In genomic region chr10:117515777-117516501, GRCm38 (mm10) we compare ENCODE assay signal across 8 mouse cellular contexts.
DNase-seq lines count a peak whose midpoint lies in the region; ATAC-seq lines count a peak whose summit lies in the region.

No protein-coding gene starts in this region.

- DNase-seq in cerebellum, postnatal 10 days = peak; percentile 58 to 63
- DNase-seq in cerebellum, adult 8-10 months = no peak
- DNase-seq in testis, postnatal 14 days (ENCODE audit: low spot score) = peak; percentile 10
- no peak for DNase-seq in testis, postnatal 10 days (ENCODE audit: low spot score)
- DNase-seq in kidney, postnatal 4 days = peak; percentile 39 to 57
- peak; percentile 74 for DNase-seq in midbrain, embryonic 14.5 days
- no peak for DNase-seq in urinary bladder, postnatal 25 days (ENCODE audit: low spot score)

- H3K9me3 ChIP-seq in forebrain, embryonic 13.5 days (replicated peaks) = no peaks in the 10 kb centered on the region; the same call in 1 of the 2 replicates
- no peaks in the 10 kb centered on the region for H3K9me3 ChIP-seq in midbrain, embryonic 14.5 days (ENCODE audit: control insufficient read depth, low read length)

- H3K4me2 ChIP-seq in forebrain, embryonic 13.5 days = no peak overlapping the region
- no peak overlapping the region for H3K4me2 ChIP-seq in midbrain, embryonic 14.5 days (ENCODE audit: low read length)

- no peak overlapping the region for H3K27ac ChIP-seq in forebrain, embryonic 13.5 days
- no peak overlapping the region for H3K27ac ChIP-seq in midbrain, embryonic 14.5 days (replicated peaks; ENCODE audit: low read depth, low read length)

- H3K4me1 ChIP-seq in forebrain, embryonic 13.5 days = no peaks in the 10 kb centered on the region
- no peaks in the 10 kb centered on the region for H3K4me1 ChIP-seq in midbrain, embryonic 14.5 days (ENCODE audit: control insufficient read depth, insufficient read depth, low read length)

- 66% methylated on average over 10 of the region's 10 CpGs for WGBS in forebrain, embryonic 13.5 days
- 62% methylated on average over 10 of the region's 10 CpGs for WGBS in midbrain, embryonic 14.5 days

- H3K9ac ChIP-seq in forebrain, embryonic 13.5 days = no peak overlapping the region
- no peak overlapping the region for H3K9ac ChIP-seq in midbrain, embryonic 14.5 days (replicated peaks; ENCODE audit: low read length)

- no peak overlapping the region for H3K4me3 ChIP-seq in forebrain, embryonic 13.5 days
- no peak overlapping the region for H3K4me3 ChIP-seq in midbrain, embryonic 14.5 days (replicated peaks; ENCODE audit: low read depth, low read length)

- no peaks in the 10 kb centered on the region for H3K27me3 ChIP-seq in forebrain, embryonic 13.5 days
- H3K27me3 ChIP-seq in midbrain, embryonic 14.5 days (ENCODE audit: control insufficient read depth, insufficient read depth, low read length) = no peaks in the 10 kb centered on the region

- ATAC-seq in forebrain, embryonic 13.5 days = peak; percentile 66; the same call in 1 of the 2 replicates
- no peak for ATAC-seq in midbrain, embryonic 14.5 days (ENCODE audit: low FRiP score, low TSS enrichment)

- no peaks in the 10 kb centered on the region for H3K36me3 ChIP-seq in forebrain, embryonic 13.5 days (ENCODE audit: poor library complexity, severe bottlenecking)
- H3K36me3 ChIP-seq in midbrain, embryonic 14.5 days (ENCODE audit: control insufficient read depth, insufficient read depth, low read length) = no peaks in the 10 kb centered on the region

Comparison
In these comparisons a context has a peak if more than half of its experiments do, and no peak if none do; other contexts are left out.
1. DNase-seq: peak in cerebellum, postnatal 10 days (2 of 2), testis, postnatal 14 days (single experiment), kidney, postnatal 4 days (2 of 2) and midbrain, embryonic 14.5 days (single experiment); none in cerebellum, adult 8-10 months (single experiment), testis, postnatal 10 days (single experiment) and urinary bladder, postnatal 25 days (single experiment).